Mouse (Mus musculus) WW6 (cell line): ENCODE results near the gene Stac.
A peak's percentile ranks its signal among the peaks of the same experiment; 100 is the strongest.

Experiments used
- DNase-seq: peaks from one replicate; pipeline ENCODE4 v3.0.0-alpha.2; 2013; ENCODE audit warnings: low read depth, low spot score

The Stac gene

DNA sequence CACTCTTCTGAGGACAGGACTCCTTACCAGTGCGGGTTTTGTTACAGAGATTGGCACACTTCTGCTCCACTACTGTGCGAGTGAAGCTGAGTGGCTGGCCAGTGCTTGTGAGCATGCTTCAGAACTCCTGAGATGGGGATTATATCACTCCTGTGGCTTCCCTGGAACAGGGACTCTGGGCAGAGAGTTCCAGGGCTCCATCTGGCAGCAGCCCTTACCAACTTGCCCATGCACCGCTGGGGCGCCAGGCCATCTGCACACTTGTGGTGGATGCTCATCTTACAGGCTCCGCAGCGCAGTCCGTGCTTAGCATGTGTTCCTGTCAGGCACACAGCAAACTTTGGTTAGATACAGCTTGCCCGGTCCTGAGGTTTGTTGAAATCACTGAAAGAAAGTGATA is 83.5 kb downstream of the Stac start:
- DNase-seq, result no peak

DNA sequence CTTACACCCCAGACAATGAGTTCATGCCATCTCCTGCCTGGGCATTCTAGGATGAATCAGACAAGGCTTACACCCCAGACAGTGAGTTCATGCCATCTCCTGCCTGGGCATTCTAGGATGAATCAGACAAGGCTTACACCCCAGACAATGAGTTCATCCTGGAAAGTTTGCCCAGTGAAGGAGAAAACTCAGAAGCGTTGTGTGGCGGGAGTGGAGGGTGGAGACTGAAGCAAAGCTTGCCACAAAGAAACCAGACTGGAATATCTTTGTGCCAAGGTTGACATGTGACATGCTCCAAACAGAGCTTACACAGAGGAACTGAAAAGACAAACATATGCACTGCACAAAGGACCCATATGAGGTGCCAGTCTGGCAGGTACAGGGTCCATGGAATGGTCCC is 102.6 kb downstream of the Stac start:
- DNase-seq, result no peak

DNA sequence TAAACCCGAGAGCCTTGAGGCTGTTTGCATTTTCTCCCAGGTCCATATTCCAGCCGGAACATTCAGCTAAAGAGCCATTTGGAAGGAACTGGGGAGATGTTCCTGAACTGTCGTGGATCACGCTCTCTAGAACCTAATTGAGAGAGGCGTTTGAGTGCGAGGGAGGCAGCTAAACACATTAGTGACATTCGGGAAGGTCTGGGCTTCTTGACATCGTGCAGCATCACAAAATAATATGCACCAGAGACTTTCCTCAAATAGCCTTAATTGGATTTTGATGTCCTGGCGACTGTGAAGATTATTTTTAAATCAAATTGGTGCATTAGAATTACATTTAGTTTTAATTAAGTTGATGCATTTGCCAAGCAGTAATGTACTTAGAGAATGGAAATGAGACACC is 111.4 kb downstream of the Stac start:
- no peak for DNase-seq

DNA sequence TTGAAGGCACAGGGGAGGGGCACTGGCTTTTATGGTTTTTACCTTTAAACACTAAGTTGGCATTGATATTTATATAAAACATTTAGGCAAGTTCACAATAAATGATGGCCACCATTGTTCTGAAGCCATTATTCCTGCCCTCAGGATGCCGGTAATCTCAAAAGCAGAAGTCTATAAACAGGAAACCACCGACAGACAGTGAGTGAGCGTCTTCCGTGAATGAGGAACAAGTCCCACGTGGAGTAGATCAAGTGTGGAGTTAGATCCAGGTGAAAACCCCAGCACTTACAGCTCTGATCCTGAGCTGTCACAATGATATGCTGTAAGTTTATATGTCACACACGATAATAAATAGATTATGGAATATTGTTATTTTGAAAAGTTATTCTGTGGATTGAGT is 112.7 kb downstream of the Stac start:
- no peak for DNase-seq

DNA sequence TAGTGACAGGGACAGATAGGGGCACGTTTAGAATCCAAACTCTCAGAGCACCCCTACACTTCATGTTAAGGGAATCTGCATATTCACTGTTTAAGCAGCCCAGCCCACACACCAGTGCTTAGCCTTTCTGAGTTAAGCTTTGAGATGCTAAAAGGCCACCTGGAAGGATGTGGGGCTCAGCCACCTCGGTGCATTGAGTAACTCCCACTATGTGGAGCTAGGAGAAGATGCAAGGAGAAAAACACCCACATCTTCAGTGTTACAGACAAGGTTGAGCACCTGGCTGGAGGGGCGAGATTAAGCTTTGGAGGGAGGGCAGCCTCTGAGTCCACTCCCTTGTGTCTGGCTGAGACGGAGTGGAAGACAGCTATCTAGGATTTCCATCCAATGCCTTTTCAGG is 114.3 kb downstream of the Stac start:
- DNase-seq, result no peak

DNA sequence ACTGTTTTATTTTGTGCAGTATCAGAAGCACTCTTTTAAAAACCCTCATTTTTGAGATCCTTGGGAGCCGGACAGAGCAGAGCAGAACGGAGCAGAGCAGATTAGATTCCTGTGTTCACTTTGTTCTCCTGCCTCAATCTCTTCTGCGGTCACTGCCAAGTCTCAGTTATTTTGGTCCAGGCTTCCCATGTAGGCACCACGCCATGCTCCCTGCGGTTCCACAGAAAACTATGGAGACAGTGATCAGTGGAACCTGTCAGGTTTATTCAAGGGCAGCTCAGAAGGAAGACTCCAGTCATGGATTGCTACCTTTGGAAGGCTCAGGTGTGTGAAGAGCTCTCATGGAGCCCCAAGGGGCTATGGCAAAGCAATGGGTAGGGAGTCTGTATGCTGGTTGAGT is 116.3 kb downstream of the Stac start:
- no peak for DNase-seq

DNA sequence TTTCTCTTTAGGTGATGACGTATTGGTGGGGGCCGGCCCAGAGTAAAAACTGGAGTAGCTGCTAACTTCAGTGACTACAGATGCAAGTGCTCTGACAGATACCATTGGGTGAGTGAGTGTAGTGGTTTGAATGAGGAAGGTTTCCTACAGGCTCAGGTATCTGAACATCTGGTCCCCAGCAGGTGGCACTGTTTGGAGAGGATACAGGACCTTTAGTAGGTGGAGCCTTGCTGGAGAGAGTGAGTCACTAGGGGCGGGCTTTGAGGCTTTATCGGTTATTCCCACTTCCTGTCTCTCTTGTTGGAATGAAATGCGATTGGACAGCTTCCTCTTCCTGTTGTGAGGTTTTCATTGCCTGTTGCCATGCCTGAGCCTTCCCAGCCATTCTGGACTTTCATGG is 118.5 kb downstream of the Stac start:
- peak; percentile 46 for DNase-seq

DNA sequence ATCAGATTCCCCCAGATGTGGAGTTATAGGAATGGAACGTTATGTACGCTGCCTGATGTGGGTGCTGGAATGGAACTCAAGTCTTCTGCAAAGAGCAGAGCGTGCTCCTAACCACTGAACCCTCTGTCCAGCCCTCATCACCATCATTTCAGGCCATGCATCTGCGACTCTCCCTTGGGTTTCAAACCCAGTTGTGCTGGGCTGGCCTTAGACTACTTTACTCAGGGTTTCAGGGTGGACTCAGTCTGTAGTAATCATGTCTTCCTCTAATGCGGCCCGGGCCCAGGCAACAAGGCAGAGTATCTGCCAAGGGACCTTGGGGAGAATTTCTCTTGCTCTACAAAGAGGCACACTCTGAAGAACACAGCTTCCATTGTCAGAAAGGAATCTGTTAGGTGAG is 126.0 kb downstream of the Stac start:
- DNase-seq, result no peak

DNA sequence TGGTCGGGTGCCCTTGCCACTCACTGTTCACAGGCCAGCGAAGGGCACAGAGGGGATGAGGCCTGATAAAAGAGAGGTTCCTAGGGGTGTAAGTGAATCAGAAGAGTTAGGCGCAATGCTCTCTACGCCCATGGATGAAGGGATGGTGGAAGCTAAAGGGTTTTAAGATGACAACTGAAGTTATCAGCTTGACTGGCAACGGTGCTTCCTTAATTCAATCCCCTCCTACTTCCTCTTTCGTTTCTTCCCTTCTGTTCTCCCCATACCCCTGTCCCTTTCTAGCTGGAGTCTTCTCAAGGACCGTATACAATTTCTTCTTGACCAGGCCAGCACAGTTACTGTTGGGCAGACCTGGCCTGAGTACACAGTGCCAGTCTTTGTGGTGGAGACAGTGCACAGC is 126.9 kb downstream of the Stac start:
- no peak for DNase-seq

DNA sequence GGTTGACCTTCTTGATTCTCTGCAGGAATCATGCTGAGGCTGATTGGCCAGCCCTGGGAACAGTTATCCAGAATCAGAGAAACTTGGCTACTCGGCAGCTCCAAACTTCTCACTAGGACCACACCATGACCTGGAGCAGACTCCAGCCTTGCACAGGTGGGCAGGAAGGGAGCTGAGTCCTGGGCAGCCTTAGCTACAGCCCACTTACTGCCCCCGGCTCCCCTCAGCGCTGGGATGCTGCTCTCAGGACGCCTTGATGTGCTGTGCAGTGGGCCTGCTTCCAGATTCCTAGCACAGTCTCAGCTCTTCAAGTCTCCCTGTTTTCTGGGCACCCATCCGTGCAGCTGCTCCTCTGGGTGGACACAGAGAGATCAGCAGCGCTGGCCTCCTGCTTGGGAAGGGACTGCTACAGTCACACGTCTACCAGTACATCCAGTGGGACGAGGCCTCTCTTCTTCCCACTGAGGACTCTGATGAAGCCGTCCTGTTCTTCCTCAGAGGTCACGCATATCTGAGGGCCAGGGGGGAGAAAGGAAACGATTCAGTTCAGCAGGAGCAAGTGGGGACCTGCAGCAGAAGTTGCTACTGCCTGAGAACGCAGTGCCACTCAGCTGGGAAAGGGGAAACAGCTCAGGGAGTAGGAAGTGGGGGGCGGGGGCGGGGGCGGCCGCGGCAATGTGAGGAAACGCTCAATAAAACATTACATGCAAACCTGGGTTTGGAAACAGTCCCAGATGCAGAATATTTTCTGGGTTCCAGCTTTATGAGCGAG is 127.7 kb downstream of the Stac start:
- no peak for DNase-seq

DNA sequence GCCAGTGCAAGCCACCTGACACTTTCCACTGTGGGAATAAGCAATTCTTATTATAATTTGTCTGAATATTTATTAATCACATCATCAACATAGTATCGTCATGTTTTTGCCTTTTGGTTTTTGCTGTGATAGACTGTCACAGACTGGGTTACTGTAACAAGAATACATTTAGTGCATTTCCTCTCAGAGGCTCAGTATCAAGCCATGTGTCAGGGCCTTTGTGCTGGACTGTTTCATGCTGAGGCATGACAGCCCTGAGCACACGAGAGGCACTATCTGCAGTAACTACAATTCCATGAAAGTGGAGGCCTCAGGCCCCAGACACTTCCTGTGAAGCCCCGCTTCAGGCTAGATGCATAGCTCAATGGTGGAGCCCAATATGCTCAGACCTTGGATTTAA is 133.4 kb downstream of the Stac start:
- DNase-seq, result no peak

DNA sequence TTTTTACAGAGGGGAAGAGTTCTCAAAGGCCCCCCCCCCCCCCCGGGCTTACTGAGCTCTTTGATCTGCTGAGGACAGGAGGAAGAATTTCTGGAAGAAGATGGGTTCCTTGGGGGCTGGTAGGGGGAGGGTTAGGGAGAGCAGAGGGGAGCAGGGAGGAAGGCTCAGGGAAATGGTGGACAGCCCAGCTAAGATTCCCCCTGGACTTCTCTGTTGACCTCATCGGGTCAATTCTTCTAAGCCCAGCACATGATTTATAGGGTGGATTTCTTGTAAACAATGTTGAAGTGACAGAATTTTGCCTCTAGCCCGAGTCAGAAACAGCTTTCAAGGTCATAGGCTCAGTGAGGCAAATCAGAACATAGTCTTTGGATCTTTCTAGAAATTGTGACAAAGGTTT is 137.3 kb downstream of the Stac start:
- no peak for DNase-seq

DNA sequence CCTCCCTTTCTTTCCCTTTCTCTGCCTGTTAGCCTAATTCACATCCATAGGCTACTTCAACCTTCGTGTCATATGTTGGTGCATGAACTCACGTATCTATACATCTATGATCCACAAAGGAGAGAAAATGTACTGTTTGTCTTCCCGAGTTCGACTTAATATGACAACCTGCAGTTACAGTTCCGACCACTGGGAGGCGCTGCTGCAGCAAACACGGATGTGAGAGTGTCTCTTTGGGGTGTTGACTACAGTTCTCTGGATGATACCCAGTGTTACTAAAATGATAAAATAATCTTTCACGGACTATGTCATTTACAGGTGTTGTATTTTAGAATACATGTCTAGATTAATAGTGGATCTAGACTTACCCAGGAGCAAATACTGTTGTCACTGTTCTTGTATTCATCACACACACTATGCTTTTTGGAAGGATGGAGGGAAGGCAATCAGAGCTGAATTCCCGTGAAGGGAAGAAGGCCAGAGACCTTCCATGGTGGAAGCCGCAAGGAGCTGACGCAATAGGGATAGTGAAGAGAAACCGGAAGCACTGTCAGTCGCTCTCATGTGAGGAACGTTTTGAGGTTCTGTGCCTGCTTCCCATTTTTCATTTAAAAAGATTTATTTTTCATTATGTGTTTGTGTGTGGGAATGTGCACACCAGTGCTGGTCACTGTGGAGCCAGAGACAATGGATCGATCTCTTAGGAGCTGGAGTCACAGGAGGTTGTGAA is 138.5 kb downstream of the Stac start:
- no peak for DNase-seq

DNA sequence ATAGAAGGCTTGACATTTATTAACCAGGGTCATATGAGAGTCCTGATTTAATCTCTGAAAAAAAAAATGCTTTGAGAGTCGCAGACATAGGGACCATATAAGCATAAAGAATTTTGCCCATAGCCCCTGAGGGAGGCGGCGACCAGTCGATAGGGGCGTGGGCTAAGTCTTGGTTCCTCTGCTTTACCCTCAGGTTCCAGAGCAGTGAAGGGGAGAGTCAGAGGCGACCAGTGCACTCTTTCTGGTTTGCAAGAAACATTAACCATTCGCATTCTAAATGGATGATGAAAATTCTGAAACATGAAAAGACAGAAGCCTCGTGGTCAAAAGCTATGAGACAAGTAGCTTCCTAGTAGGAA is 139.2 kb downstream of the Stac start:
- DNase-seq, result no peak

DNA sequence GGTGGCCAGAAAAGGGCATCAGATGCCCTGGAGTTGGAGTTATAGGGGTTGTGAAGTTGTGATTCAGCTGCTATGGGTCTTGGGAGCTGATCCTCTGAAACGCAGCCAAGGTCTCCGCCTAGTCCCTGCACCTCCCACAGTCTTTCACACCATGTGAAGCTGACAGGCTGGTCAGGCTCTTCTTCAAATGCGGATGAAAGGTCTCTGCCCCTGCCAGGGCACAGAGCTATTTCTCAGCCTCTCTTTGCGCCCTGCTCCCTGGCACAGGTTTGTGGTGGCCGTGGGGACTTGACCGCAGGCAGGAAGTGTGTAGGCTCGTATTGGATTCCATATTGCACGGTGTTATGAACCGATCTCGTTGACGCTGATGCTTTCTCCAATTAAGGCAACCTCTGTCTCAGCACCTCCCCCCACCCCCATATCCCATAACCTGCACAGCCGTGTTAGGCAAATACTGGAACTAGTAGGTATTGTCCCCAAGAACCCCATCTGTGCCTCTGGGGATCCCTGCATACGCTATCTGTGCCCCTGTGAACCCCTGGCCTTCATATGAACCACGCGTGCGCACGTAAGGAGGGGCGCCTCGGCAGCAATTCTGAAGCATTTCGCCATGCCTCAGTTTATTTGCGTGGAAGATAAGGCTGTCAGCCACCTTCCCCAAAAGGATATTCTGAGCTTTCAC is 139.7 kb downstream of the Stac start:
- DNase-seq, result no peak

DNA sequence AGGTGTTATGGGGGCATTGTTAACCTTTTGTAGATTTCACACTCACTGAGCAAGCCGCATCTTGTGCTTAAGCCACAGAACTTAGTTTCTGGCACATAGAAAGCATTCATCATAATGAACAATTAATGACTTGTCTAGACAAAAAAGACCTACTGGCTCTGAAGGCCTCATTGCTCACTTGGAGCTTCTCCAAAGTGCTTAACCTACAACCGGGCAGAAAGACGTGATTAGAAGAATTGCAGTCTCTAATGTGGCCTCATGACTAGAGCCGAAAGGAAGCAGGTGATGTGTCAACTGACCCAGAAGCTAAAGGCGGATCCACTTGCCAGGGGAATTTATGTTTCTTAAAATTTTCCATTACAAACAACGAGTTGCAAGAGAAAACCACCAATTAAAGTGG is 147.5 kb downstream of the Stac start:
- no peak for DNase-seq

DNA sequence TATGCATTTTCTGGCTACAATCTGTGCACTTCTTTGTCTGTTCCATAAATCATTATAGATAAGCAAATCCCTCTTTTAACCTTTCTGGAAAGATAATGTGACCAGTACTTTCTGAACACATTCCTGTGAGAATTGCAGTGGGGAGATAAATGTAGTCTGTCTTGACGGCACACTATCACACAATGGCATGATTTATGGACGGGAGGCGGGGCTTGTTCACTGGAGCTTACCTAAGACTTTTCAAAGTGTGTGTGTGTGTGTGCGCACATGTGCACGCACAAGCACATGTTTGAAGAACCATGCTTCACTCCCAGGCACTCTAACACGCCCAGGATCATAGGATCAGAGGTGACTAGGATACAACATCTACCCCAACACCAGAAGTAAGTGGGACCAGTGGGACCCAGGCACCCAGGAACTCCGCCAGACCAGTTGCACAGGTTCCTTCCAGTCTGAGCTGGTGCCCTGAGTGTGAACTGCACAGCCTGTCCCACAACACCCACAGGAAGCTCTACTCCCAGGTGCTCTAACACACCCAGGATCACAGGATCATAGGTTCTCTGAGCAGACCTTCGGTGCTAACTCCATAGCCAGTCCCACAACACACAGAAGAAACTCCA is 154.6 kb downstream of the Stac start:
- DNase-seq, result no peak

DNA sequence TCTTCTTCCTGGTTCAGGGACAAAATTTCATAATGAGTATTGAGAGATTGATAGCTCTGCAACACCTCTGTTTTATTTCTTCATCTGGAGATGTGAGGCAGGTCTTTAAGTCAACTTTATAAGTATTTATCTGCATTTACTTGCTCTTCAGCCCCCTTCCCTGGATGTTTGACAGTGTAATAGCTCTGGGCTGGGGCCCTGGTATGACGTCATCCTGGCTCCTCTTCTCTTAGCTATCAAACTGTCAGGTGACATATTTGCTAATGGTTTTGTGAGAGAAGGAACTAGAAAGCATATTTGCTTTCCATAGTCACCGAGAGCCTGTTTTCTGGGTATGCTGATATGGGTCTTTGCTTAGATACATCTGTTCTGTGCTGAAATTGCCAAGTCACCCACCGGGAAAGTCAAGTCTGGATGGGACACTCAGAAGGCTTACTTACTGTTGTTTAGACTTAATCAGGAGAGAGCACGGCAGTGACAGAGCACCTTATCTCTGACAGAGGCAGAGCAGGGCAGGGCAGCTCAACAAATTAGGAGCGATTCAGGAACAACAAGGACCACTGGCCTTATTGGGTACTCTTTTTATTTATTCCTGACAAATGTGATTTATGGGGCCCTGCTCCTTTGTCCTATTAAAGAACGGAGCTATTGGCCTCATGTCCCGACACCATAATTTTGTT is 155.3 kb downstream of the Stac start:
- DNase-seq, result no peak

DNA sequence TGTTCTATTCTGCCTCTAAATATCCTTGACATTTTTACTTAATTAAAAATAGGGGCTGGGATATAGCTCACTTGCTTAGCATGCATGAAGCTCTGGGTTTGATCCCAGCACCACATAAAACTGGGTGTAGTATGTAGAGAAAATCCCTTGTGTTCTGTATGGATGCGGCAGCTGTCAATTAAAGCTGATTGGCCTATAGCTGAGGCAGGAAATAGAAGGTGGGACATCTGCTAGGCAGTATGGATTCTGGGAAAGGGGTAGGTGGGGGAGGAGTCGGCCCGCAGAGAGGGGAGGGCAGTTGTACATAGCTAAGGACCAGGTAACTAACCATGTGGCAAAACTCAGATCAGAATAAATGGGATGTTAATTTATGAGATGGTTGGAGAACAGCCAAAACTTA is 166.3 kb downstream of the Stac start:
- no peak for DNase-seq

DNA sequence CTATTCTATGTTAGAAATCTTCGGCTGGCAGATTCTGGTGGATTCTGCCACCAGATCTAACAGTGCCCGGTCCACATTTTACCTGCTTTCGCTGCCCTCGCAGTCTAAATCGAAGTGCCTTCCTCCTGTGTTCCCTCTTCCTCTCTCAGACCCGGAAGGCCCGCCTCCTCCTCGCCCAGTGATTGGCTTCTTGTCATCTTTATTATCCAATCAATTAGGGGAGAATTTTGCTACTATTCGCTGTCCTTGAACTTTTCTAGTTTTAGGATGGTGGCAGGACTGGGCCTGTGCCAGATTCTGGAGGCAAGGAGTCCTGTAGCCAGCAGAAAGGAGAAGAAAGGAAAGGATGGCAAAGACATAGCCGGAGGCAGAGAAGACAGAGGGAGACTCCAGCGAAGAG is 167.0 kb downstream of the Stac start:
- DNase-seq, result peak; percentile 5

DNA sequence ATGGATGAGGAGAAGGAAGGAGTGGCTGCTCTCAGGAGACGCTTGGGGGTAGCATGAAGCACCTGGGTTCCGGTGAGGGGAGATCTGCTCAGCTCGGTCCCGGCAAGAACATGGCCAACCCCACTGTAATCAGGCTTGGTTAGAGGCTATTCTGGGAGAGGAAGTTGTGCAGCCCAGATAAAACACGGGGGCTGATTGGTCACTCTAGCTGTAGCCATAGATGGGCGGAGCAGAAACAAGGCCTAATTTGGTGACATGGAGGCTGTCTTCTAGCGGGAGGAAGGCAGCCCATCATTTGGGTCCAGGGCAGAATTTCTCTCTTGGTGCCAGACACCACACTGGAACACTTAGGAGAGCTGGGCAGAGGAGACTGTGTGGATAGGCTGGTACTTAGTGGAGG is 167.9 kb downstream of the Stac start:
- DNase-seq, result no peak

DNA sequence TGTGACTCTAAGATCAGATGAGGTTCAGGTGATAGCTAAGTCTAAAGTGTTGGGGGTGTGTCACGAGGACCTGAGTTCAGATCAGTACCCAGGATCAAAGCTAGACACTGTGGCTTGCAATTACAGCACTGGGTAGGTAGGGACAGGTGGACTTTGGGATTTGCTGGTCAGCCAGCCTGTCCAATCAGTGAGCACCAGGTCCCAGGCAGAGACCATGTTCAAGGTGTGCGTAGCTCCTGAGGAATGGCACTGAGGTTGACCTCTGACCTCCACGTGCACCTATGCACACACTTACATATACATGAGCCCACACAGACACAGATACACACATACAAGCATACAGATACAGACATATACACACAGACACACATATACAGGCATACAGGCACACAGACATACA is 174.6 kb downstream of the Stac start:
- no peak for DNase-seq
